Mouse (Mus musculus) MEL (cell line): ENCODE results near the gene Dpp4. TPM values are rescaled to one million over a fixed set of nuclear protein-coding genes. Genes with fewer than 3 reads are reported as not detected.

Experiments
- DNase-seq: peaks from one replicate; pipeline ENCODE4 v3.0.0; 2011; ENCODE audit warnings: low read depth, low spot score
- H3K27ac ChIP-seq: 2 replicates; pipeline ENCODE4 v1.5.1; 2012; ENCODE audit warnings: low read depth, mild to moderate bottlenecking, control low read depth, low read length, moderate library complexity; ENCODE audit not compliant: control insufficient read depth
- H3K27me3 ChIP-seq, 2 experiments: fragments of 150-350 bp in 1 of 2; sonication (generic) in 1 of 2; 2 replicates each; pipeline ENCODE4 v1.6.1; 2012; ENCODE audit warnings: low read length in 2 of 2, mild to moderate bottlenecking in 2 of 2, improper control_type of control experiment in 1 of 2, moderate library complexity in 1 of 2; ENCODE audit not compliant: insufficient read depth in 2 of 2, control insufficient read depth in 1 of 2
- H3K36me3 ChIP-seq, 2 experiments: 2 replicates each; pipeline ENCODE4 v1.6.1; 2012 to 2014; ENCODE audit warnings: low read length in 2 of 2, improper control_type of control experiment in 1 of 2, inconsistent platforms in 1 of 2, mild to moderate bottlenecking in 1 of 2; ENCODE audit not compliant: insufficient read depth in 2 of 2, control insufficient read depth in 1 of 2
- H3K4me1 ChIP-seq, 2 experiments: fragments of 150-350 bp in 1 of 2; sonication (generic) in 1 of 2; 2 replicates each; pipeline ENCODE4 v1.6.1; 2012; ENCODE audit warnings: low read length in 2 of 2, improper control_type of control experiment in 1 of 2, mild to moderate bottlenecking in 1 of 2; ENCODE audit not compliant: insufficient read depth in 2 of 2, control insufficient read depth in 1 of 2
- H3K4me3 ChIP-seq, 2 experiments: fragments of 150-350 bp in 1 of 2; sonication (generic) in 1 of 2; 2 replicates each; pipeline ENCODE4 v1.5.1; 2012; ENCODE audit warnings: low read depth in 2 of 2, low read length in 2 of 2, mild to moderate bottlenecking in 2 of 2, moderate library complexity in 2 of 2, control low read depth in 1 of 2, improper control_type of control experiment in 1 of 2; ENCODE audit not compliant: control insufficient read depth in 1 of 2, insufficient read depth in 1 of 2
- H3K79me2 ChIP-seq: 2 replicates; pipeline ENCODE4 v1.6.1; 2012; ENCODE audit warnings: mild to moderate bottlenecking, low read length, moderate library complexity; ENCODE audit not compliant: control insufficient read depth, poor library complexity, insufficient read depth
- H3K9ac ChIP-seq: 2 replicates; pipeline ENCODE4 v1.6.1; 2012; ENCODE audit warnings: low read depth, mild to moderate bottlenecking, control low read depth, low read length, moderate library complexity; ENCODE audit not compliant: control insufficient read depth, poor library complexity, severe bottlenecking
- H3K9me3 ChIP-seq: fragments of 150-350 bp; sonication (generic); replicated peaks from 2 replicates; pipeline ENCODE4 v1.6.1; 2012; ENCODE audit warnings: mild to moderate bottlenecking, low read length, improper control_type of control experiment, moderate library complexity; ENCODE audit not compliant: insufficient read depth
- CHD2 ChIP-seq: IDR thresholded peaks from 2 replicates; pipeline ENCODE4 v1.6.1; 2011; ENCODE audit warnings: low read length, improper control_type of control experiment
- E2F4 ChIP-seq: IDR thresholded peaks from 2 replicates; pipeline ENCODE4 v1.6.1; 2011; ENCODE audit warnings: low read depth, low read length, improper control_type of control experiment, borderline replicate concordance
- ETS1 ChIP-seq: IDR thresholded peaks from 2 replicates; pipeline ENCODE4 v1.6.1; 2012; ENCODE audit warnings: low read depth, mild to moderate bottlenecking, inconsistent platforms, low read length, improper control_type of control experiment, moderate library complexity
- GATA1 ChIP-seq: IDR thresholded peaks from 2 replicates; pipeline ENCODE4 v1.6.1; 2011; ENCODE audit warnings: low read depth, low read length, improper control_type of control experiment
- KAT2A ChIP-seq: conservative IDR thresholded peaks from 2 replicates; pipeline ENCODE4 v1.6.1; 2012; ENCODE audit warnings: low read depth, low read length, improper control_type of control experiment, inconsistent platforms
- MAX ChIP-seq: IDR thresholded peaks from 2 replicates; pipeline ENCODE4 v1.6.1; 2011; ENCODE audit warnings: low read length, improper control_type of control experiment
- MEF2A ChIP-seq: IDR thresholded peaks from 2 replicates; pipeline ENCODE4 v1.6.1; 2014; ENCODE audit warnings: low read depth, mild to moderate bottlenecking, inconsistent platforms, low read length, improper control_type of control experiment; ENCODE audit not compliant: poor library complexity, insufficient replicate concordance, severe bottlenecking; ENCODE audit errors: extremely low read depth
- MXI1 ChIP-seq: IDR thresholded peaks from 2 replicates; pipeline ENCODE4 v1.6.1; 2011; ENCODE audit warnings: mild to moderate bottlenecking, low read depth, low read length, improper control_type of control experiment
- MYB ChIP-seq: IDR thresholded peaks from 2 replicates; pipeline ENCODE4 v1.6.1; 2011; ENCODE audit warnings: mild to moderate bottlenecking, low read depth, low read length, improper control_type of control experiment
- MYC ChIP-seq: IDR thresholded peaks from 2 replicates; pipeline ENCODE4 v1.6.1; 2011; ENCODE audit warnings: low read depth, mild to moderate bottlenecking, low read length, improper control_type of control experiment, moderate library complexity
- POLR2AphosphoS2 ChIP-seq: IDR thresholded peaks from 2 replicates; pipeline ENCODE4 v1.6.1; 2011; ENCODE audit warnings: low read length, improper control_type of control experiment
- SMC3 ChIP-seq: IDR thresholded peaks from 2 replicates; pipeline ENCODE4 v1.6.1; 2011; ENCODE audit warnings: low read depth, low read length, improper control_type of control experiment
- TBP ChIP-seq: IDR thresholded peaks from 2 replicates; pipeline ENCODE4 v1.8.0; 2011; ENCODE audit warnings: low read depth, low read length, improper control_type of control experiment
- USF1 ChIP-seq: IDR thresholded peaks from 2 replicates; pipeline ENCODE4 v1.6.1; 2014; ENCODE audit warnings: low read depth, mild to moderate bottlenecking, inconsistent platforms, low read length, improper control_type of control experiment, moderate library complexity
- ZC3H11A ChIP-seq: IDR thresholded peaks from 2 replicates; pipeline ENCODE4 v1.6.1; 2012; ENCODE audit warnings: low read depth, mild to moderate bottlenecking, inconsistent platforms, low read length, improper control_type of control experiment
- ZKSCAN1 ChIP-seq: IDR thresholded peaks from 2 replicates; pipeline ENCODE4 v1.6.1; 2012; ENCODE audit warnings: low read depth, mild to moderate bottlenecking, inconsistent platforms, low read length, improper control_type of control experiment, moderate library complexity
- polyA plus RNA-seq, 2 experiments: library from polyadenylated mRNA; stranded (reverse) in 1 of 2; unstranded in 1 of 2; fragments of >175 nt in 1 of 2; fragments of >200 nt in 1 of 2; gene quantifications; 2 replicates each; pipeline versions ENCODE4 v1.2.1 to v1.2.4; 2012; ENCODE audit warnings: low replicate concordance in 2 of 2, low read depth in 1 of 2; ENCODE audit not compliant: insufficient read length in 2 of 2, insufficient read depth in 1 of 2, missing spikeins in 1 of 2
- total RNA-seq: library from RNA; depleted of rRNA; stranded (reverse); fragments of 300-350 nt; gene quantifications from 2 replicates; pipeline ENCODE4 v1.2.3, GENCODE M21; 2012

The Dpp4 gene
- total and polyA plus RNA-seq, 3 experiments = 40.4 to 99.1 (median 64.1) TPM

DNA sequence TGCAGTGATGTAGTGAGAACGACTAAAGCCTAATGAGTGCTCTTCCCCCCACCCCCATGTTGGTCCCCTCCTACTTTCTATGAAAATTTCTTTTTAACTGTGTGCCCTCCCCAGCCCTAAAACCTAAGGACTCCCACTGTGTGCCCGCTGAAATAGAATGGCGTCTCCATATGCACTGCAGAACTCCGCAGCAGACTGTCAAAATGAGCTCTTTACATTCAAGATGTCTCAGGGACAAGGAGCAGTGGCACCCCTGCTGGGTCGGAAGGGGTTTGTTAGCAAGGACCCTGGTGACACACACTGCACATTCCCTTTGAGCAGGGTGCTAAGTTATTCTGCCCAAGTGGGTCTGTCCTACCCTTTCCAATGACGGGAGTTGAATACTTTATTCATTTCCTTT is 56.3 kb downstream of the Dpp4 start:
- Histone ChIP-seq H3K4me3 (no peak overlapping the region), H3K27me3 (no peaks in the 10 kb centered on the region), H3K27ac (no peak overlapping the region), H3K79me2 (no peaks in the 10 kb centered on the region), H3K36me3 (peaks cover 15 to 26% of the 10 kb centered on the region in 2 experiments), H3K4me1 (peaks cover 2 to 4% of the 10 kb centered on the region in 2 experiments), H3K9ac (no peak overlapping the region), H3K9me3 (no peaks in the 10 kb centered on the region)
- TF ChIP-seq MYC = no peak
- no peak for TF ChIP-seq SMC3
- no peak for TF ChIP-seq E2F4
- no peak for TF ChIP-seq CHD2
- no peak for TF ChIP-seq MAX
- no peak for TF ChIP-seq TBP
- TF ChIP-seq MYB = no peak
- no peak for TF ChIP-seq KAT2A
- TF ChIP-seq POLR2AphosphoS2 = no peak
- TF ChIP-seq GATA1 = no peak
- TF ChIP-seq ZC3H11A = no peak
- no peak for TF ChIP-seq USF1
- TF ChIP-seq ZKSCAN1 = no peak
- DNase-seq = no peak

- DNase-seq = no peak
- Histone ChIP-seq H3K9me3 (no peaks in the 10 kb centered on the region), H3K36me3 (peaks cover 12 to 23% of the 10 kb centered on the region in 2 experiments; a peak in 3 of 4 replicates), H3K9ac (no peak overlapping the region), H3K27ac (no peak overlapping the region), H3K27me3 (no peaks in the 10 kb centered on the region), H3K4me1 (0 out of 4 replicates have a peak, but pooled peaks cover 0 to 2% of the 10 kb centered on the region in 2 experiments), H3K79me2 (no peaks in the 10 kb centered on the region), H3K4me3 (no peak overlapping the region)
- TF ChIP-seq MEF2A (no peak), POLR2AphosphoS2 (no peak), KAT2A (no peak), MXI1 (no peak), ZC3H11A (no peak), ETS1 (no peak)
Observed at GRCm38 (mm10) chr2:62352035-62352434, 60.0 kb downstream of the Dpp4 start.
